Mouse (Mus musculus): ENCODE data around the gene Ccl28.
"Not testable (repeated sequence)": the region's sequence is repeated elsewhere in the genome, so short reads cannot be mapped to it uniquely, and the experiment has no call there.

Gene Ccl28

DNA sequence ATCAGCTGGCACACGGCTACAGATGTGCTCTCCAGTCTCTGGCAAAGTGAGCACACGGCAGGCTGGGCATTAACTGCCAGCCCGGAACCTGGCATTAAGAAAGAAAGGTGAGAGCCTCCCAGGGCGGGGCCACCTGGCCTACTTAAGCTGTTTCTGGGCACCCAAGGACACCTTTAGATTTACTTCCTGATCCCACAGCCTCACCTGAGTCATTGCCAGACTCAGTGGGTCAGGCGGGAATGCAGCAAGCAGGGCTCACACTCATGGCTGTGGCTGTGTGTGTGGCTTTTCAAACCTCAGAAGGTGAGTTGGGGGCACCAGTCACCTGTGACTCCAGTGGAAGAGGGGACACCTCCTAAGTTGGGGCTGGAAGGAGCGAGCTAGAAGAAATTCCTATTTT lies at the start of gene Ccl28:
Gene Ccl28, plus strand, starts transcription at position 186 of the 400 bp plus-strand sequence.
- DNase-seq (ENCODE audit: low read depth, low spot score): no peak

DNA sequence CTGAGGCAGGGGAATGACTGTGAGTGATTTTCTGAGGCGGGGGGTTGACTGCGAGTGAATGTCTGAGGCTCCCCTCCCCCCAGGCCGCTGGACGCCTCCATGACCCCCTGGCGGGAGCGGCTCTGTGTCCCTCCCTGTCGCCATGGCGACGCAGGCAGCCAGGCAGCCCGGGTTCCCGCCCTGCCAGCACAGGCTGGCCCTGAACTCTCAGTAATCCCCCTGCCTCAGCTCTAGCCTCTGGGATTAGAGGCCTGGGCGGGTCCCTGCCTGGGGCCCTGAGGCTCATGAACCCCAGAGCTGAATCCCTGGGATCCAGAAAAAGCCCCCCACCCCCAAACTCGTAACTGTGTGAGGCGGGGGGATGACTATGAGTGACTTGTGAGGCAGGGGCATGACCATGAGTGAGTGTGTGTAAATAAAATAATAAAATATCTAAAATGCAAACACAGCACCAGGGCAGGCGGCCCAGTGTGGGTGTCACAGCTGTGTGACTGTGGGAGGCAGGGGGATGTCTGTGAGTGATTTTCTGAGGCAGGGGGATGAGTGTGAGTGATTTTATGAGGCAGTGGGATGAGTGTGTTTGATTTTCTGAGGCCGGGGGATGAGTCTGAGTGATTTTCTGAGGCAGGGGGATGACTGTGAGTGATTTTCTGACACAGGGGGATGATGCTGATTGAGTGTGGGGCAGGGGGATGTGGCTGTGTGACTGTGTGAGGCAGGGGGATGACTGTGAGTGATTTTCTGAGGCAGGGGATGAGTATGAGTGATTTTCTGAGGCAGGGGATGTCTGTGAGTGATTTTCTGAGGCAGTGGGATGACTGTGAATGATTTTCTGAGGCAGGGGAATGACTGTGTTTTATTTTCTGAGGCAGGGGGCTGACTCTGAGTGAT lies 27.1 kb upstream of the Ccl28 start:
- not testable (repeated sequence) for DNase-seq (ENCODE audit: low read depth, low spot score)

DNA sequence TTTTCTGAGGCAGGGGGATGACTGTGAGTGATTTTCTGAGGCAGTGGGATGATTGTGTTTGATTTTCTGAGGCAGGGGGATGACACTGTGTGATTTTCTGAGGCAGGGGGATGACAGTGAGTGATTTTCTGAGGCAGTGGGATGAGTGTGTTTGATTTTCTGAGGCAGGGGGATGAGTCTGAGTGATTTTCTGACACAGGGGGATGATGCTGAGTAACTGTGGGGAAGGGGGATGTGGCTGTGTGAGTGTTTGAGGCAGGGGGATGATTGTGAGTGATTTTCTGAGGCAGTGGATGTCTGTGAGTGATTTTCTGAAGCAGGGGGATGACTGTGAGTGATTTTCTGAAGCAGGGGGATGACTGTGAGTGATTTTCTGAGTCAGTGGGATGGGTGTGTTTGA lies 25.2 kb upstream of the Ccl28 start:
- DNase-seq (ENCODE audit: low read depth, low spot score): not testable (repeated sequence)

DNA sequence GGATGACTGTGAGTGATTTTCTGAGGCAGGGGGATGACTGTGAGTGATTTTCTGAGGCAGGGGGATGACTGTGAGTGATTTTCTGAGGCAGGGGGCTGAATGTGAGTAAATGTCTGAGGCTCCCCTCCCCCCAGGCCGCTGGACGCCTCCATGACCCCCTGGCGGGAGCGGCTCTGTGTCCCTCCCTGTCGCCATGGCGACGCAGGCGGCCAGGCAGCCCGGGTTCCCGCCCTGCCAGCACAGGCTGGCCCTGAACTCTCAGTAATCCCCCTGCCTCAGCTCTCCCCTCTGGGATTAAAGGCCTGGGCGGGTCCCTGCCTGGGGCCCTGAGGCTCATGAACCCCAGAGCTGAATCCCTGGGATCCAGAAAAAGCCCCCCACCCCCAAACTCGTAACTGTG lies 24.6 kb upstream of the Ccl28 start:
- DNase-seq (ENCODE audit: low read depth, low spot score): not testable (repeated sequence)

DNA sequence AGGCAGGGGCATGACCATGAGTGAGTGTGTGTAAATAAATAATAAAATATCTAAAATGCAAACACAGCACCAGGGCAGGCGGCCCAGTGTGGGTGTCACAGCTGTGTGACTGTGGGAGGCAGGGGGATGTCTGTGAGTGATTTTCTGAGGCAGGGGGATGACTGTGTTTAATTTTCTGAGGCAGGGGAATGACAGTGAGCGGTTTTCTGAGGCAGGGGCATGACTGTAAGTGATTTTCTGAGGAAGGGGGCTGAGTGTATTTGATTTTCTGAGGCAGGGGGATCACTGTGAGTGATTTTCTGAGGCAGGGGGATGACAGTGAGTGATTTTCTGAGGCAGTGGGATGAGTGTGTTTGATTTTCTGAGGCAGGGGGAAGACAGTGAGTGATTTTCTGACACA lies 24.1 kb upstream of the Ccl28 start:
- DNase-seq (ENCODE audit: low read depth, low spot score): not testable (repeated sequence)

DNA sequence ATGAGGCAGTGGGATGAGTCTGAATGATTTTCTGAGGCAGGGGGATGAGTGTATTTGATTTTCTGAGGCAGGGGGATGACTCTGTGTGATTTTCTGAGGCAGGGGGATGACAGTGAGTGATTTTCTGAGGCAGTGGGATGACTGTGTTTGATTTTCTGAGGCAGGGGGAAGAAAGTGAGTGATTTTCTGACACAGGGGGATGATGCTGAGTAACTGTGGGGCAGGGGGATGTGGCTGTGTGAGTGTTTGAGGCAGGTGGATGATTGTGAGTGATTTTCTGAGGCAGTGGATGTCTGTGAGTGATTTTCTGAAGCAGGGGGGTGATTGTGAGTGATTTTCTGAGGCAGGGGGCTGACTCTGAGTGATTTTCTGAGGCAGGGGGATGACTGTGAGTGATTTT lies 23.5 kb upstream of the Ccl28 start:
- not testable (repeated sequence) for DNase-seq (ENCODE audit: low read depth, low spot score)

DNA sequence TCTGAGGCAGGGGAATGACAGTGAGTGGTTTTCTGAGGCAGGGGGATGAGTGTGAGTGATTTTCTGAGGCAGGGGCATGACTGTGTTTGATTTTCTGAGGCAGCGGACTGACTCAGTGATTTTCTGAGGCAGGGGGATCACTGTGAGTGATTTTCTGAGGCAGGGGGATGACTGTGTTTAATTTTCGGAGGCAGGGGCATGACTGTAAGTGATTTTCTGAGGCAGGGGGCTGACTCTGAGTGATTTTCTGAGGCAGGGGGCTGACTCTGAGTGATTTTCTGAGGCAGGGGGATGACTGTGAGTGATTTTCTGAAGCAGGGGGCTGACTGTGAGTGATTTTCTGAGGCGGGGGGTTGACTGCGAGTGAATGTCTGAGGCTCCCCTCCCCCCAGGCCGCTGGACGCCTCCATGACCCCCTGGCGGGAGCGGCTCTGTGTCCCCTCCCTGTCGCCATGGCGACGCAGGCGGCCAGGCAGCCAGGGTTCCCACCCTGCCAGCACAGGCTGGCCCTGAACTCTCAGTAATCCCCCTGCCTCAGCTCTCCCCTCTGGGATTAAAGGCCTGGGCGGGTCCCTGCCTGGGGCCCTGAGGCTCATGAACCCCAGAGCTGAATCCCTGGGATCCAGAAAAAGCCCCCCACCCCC lies 20.8 kb upstream of the Ccl28 start:
- DNase-seq (ENCODE audit: low read depth, low spot score): not testable (repeated sequence)

DNA sequence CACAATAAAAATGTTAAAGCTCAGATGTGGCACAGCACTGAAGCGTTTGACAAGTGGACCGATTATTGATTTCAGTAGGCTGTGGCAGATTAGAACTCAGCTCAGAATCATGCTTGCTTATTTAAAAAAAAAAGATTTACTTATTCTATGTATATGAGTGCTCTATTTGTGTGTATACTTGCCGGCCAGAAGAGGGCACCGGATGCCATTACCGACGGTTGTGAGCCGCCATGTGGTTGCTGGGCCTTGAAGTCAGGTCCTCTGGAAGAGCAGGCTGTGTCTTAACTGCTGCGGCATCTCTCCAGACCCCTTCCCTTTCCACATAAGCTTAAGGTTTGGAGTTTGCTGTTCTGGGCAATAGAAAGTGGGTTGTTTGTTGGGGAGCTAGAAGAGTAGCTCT lies 19.7 kb upstream of the Ccl28 start:
- DNase-seq (ENCODE audit: low read depth, low spot score): not testable (repeated sequence)

DNA sequence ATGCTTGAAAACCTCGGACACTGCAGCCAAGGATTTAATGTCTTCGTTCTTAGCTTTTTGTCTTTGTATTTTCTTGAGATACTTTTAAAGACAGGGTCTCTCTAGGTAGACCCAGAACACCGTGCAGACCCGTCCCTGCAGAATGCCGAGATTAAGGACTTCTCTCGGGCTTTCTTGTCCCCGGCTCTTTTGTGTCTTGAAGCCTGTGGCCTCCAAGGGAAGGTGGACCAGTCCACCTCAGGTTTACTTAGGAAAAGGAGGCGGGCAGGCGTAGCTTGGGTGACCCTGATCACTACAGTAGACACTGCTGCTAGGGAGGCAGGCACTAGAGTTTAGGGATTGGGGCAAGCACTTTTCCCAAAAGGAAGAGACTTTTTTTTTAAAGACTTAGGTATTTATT lies 19.3 kb upstream of the Ccl28 start:
- not testable (repeated sequence) for DNase-seq (ENCODE audit: low read depth, low spot score)

DNA sequence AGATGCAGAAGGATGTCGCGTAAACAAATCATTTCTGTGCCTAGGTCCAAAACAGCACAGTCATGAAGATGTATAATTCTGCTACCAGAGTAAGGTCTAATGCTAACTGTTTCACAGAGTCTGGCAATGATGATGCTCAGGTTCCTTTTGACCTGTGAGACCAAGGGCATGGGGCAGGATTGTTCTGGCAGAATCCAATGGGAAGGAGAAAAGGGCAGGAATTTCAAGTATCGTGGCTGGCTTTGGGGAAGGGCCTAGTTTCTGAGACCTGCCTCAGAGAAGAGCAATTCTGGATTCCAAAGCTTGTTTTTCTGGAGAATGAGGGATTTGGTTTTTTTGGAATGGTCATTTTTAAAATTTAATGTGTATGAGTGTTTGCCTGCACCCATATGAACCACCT lies 4.8 kb upstream of the Ccl28 start:
- no peak for DNase-seq (ENCODE audit: low read depth, low spot score)

DNA sequence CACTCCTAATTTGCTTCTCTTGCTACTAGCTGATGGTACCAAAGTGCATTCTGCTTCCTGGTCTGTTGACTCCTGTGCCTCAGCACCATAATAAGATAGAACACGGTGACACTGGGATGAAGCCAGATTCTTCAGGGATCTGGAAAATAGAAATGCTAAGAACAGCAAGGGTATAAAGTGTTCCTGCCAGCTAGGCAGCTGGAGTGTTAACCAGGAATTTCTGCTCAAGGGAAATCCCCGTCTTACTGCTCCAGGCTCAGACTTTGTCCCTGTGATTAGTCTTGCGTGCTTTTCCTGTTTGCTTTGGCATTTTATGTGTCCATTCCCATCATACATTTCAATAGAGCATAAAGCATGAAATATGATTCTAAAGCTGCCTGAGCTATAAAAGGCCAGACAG lies 3.9 kb upstream of the Ccl28 start:
- no peak for DNase-seq (ENCODE audit: low read depth, low spot score)

DNA sequence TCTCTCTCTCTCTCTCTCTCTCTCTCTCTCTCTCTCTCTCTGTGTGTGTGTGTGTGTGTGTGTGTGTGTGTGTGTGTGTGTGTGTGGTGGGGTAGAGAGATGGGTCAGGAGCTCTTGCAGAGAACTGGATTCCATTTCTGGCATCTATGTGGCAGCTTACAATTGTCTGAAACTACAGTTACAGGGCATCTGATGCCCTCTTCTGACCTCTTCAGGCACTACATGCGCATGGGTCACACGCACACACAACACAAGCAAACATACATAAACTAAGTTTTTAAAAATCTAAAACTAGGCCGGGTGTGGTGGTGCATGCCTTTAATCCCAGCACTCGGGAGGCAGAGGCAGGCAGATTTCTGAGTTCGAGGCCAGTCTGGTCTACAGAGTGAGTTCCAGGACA lies 2.3 kb downstream of the Ccl28 start:
- peak; percentile 20 for DNase-seq (ENCODE audit: low read depth, low spot score)

DNA sequence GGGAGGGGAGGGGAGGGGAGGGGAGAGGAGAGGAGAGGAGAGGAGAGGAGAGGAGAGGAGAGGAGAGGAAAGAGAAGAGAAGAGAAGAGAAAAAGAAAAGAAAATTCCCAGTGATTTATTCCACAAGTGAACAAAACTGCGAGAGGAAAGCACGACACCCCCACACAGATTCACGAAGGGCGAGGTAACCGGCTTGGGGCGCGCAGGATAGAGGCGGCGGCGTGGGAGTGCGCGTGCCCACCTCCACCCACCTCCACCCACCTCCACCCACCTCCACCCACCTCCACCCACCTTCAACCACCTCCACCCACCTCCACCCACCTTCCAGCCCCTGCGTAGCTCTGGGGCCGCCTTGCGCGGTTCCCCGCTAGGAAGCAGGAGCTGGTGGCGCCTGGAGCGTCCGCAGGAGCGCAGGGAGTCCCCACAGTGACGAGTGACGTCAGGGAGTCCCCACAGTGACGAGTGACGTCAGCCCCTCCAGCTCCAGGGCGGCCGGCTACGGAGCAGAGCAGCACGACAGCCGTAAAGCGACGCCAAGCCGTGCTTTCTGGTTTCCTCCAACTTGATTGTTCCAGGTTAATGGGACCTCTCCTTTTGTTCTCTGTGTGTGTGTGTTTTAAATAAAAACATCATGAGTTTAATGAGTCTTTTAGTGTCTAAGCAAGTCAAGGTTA lies 8.0 kb downstream of the Ccl28 start:
- peak; percentile 95 for DNase-seq (ENCODE audit: low read depth, low spot score)

DNA sequence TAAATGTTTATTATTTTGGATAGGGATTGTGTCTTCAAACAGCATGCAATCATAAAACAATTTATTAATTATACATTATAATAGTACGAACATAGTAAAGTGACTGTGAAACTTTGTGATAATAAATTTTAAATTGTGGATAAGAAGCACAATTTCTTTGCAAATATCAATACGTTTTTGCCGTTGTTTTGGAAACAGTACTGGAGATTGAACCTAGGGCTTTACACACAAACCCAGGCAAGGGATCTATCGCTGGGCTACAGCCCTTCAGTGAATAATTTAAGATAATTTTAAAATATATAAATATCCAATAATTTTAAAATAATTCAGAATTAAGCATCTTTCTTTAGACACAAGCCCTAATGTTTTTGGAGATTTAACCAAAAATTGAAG lies 8.5 kb downstream of the Ccl28 start:
- DNase-seq (ENCODE audit: low read depth, low spot score): no peak

DNA sequence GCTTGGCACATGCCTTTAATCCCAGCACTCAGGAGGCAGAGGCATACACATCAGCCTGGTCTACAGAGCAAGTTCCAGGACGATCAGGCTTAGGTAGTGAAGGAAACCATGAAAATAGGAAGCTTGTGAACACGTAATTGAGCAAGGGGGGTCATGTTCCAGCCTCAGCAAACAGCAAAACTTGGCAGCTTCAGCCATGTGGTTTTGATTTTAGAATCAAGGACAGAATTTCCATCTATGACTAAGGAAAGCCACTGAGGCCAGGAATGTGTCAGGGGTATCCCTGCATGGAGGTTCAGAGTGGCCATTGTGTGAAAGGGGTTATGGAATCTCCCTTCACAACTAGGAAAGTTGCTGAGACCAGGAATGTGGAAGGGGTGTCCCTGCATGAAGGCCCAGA lies 11.9 kb downstream of the Ccl28 start:
- DNase-seq (ENCODE audit: low read depth, low spot score): no peak

DNA sequence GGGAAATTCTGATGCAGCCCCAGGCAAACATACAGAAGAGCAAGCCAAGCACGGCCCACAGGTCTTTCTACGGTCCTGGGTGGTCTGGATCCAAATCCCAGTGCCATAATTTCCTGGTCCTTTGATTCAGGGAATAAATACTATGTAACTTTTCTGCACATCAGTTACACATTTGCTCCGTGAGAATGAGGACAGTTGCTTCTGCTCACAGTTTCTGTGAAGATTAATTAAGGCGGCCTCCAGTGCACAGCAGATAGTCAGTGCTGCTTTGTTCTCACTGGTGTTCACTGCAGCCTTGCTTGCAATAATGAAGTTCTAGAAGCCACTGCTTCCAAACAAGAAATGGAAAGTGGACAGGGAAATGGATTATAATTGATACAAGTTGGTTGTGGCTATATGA lies 14.2 kb downstream of the Ccl28 start:
- no peak for DNase-seq (ENCODE audit: low read depth, low spot score)

DNA sequence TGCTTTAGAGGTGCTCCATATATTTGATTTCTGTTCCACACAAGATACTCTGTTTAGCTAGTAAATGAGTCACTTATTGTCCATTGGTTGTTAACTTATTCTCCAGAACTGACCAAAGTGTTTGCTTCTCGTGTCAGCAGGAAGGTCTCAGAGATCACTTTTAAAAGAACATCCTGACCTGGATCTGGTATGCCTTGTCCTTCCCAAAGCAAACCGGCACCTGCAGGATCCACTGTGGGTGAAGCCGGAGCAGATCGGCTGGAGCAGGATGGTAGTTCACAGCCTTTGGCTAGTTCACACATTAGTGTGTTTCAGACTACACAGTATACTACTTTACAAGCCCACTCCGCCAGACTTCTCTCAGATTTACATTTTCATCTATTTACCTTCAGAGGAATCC lies 14.8 kb downstream of the Ccl28 start:
- no peak for DNase-seq (ENCODE audit: low read depth, low spot score)

DNA sequence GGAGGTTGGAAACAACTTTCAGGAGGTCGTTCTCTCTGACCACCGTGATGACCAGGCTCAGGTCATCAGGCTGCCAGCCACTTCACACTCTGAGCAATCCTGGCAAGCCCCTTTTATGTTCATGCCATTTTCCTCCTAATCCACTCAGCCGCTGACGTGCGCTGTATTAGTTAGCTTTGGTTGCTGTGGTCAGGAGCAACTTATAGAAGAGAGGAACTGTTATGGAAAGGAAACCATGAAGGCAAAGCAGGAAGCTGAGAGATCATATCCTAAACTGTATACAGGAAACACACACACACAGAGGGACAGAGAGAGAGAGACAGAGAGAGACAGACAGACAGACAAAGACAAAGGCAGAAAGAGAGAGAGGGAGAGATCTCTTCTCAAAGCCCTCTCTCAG lies 15.7 kb downstream of the Ccl28 start:
- no peak for DNase-seq (ENCODE audit: low read depth, low spot score)

DNA sequence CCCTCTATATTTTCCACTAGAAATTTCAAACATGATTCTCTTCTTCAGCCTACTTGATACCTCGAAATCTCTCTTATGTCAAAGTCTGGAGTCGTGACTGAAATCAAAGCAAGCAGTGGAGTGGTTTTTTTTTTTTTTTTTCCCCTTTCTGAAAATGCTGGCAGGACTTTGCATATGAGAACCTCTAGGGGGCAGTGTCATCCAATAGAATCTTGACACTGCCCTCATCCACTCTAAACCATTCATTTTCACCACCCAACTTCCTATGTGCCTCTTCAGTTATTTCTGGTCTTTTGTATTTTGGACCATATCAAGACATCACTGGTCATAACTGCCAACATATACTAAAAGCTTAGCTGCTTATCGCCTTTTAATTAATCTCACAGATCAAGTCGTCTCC lies 16.9 kb downstream of the Ccl28 start:
- DNase-seq (ENCODE audit: low read depth, low spot score): peak; percentile 51

DNA sequence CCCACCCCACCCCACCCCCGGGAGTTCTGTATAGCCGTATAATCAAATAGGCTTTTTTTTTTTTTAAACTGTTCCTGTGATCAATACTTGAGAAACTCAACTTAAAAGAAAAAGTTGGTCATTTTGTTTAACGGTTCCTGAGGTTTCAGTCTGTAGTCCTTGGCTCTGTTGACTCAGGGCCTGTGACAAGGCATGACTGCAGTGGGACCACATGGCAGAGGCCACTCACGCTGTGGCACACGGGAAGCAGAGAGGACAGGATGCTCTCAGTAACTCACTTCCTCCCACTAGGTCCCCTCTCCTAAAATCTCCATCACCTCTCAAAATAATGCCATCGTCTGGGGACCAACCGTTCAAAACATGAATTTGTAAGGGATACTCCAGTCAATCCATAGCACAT lies 17.5 kb downstream of the Ccl28 start:
- no peak for DNase-seq (ENCODE audit: low read depth, low spot score)

DNA sequence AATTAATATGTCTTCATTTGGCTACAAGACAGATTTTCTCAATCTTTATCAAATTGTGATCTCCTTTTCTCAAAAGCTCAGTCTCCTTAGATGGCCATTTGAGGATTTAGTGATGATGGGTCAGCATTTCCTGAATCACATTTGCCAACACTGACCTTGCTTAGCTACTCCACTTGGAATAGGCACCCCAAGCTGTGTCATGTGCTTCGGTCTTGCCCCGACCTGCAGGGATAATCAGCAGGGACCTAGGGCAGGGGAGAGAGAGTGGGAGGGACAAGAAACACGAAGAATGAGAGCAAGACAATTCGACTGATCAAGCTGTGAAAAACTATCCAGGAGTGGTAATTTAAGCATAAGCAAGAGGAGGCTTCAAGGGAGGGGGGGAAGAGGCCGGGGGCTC lies 21.1 kb downstream of the Ccl28 start:
- DNase-seq (ENCODE audit: low read depth, low spot score): no peak

DNA sequence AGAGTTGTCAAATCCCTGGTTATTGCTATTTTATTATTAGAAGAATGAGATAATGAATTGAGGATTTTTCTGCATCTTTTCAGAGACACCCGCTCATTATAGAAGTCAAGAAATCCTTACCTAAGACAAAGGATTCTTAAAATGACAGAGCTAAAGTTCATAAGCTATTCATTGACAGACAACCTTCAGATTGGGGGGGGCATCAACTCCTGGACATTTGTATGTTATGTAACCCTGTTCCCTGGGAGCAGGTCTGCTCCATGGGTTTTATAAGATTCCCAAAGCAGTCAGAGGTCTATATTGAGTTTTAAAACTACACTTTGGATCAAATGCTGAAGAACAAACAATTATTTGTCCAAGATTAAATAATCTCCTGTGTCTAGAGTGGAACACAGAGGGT lies 22.9 kb downstream of the Ccl28 start:
- no peak for DNase-seq (ENCODE audit: low read depth, low spot score)

Measured in ZHBTc4 (cell line).